Mouse (Mus musculus): ENCODE measurements at regions not wholly inside any gene's neighbourhood (a gene's known extent, or its start where the extent isn't known, plus 50 kb on each side); places are given as distances from the start of the nearest gene placed in this dataset.

- no peak for TF ChIP-seq POLR2A (IDR thresholded peaks at IDR 0.05; ENCODE audit: low read depth, low read length)
- TF ChIP-seq CTCF (conservative IDR thresholded peaks at IDR 0.05; ENCODE audit: insufficient read depth, insufficient read length, low read depth, low read length), result no peak
These were observed 287.9 kb upstream of the Ube2e3 start for GRCm38 (mm10) chr2:78580013-78580412.

Data from kidney, adult 2 months (tissue).